Mouse (Mus musculus) T-helper 17 cell (primary cell): ENCODE data around the gene Hist1h4b.

Experiments
- in situ Hi-C, 2 experiments: fragments of 300-600 bp; cut with MboI, MseI; formaldehyde crosslinking; loops; 1 replicate in 1 of 2; 2 replicates in 1 of 2; pipeline ENCODE4 v1.15.1; 2025; ENCODE audit warnings: high pct_unique_total_duplicates in 2 of 2

Gene Hist1h4b

DNA sequence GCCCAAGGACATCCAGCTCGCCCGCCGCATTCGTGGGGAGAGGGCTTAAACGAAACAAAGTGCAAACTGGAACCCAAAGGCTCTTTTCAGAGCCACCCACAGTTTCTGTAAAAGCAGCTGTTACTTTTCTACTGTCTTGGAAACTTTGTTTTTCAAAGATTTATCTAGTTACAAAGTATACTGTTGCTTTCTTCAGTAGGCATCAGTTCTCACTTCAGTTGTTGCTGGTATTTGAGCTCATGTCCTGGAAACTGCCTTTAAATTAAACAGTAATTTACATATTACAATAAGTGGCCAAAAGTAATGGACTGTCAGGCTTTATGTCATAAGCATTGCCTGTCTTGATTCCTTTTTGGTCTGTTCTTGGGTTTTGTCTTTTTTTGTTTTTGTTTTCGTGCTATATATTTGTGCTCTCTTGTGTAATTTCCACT is 4.1 kb upstream of the Hist1h4b start:
- in situ Hi-C loops, result loop anchor here (10.0 to 25.0 kb wide), 2 partner anchors 308 to 1965 kb away; partner anchors contain the start of genes Hist1h1b (in 2 of the 2), Hist1h2an (in 2 of the 2), Hist1h2bp (in 2 of the 2) and Hist1h3i (in 2 of the 2)

DNA sequence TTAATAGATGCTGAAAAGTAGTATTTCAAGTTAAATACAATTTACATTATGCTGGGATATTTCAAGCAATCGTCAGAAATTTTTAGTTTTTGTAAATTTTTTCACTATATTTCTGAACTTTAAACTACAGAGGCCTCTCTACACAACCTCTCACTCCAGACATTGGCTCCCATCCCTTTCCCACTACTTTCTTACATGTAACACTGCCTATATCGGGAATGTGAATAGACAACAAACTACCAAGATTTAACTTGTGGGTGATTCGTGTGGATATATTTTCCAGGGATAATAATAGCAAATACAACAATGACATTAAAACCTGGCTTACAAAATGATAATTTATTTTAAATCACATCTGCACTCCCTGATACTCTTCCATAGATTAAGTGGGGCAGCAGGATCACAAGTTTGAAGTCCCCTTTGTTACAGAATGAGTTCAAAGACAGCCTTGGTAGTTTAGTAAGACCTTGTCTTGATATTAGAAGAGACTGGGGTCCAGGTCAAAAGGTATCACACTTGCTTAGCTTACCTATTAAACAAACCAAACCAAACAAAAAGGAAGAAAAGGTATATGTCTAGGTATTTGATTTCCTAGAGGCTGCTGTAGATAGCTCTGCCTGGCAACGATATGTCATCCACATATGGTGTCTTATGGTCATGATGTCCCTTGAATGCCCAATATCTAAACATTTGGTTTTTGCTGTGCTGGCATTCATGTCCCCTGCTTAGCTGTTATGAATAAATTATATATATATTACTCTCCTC is 3.3 kb upstream of the Hist1h4b start:
- in situ Hi-C loops, result loop anchor here (10.0 to 25.0 kb wide), 2 partner anchors 309 to 1966 kb away; partner anchors contain the start of genes Hist1h1b (in 2 of the 2), Hist1h2an (in 2 of the 2), Hist1h2bp (in 2 of the 2) and Hist1h3i (in 2 of the 2)

DNA sequence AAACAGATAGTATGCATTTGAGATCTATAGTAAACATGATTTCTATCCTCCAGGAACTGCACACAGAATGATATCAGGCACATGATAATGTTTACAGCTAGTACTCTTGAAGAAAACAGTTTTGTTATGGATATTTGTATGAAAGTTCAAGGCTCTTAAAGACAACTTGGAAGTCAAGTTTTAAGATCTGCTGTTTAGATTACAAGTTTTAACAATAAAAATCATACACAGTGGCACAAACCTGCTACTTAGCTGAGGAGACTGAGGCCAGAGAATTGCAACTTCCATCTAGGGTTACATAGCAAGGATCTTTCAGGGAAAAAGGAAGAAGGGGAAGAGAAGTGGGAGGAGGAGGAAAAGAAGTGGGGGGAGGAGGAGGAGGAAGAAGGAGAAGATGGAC is 1.8 kb upstream of the Hist1h4b start:
- in situ Hi-C loops, result loop anchor here (5.0 to 25.0 kb wide), 3 partner anchors 310 to 1968 kb away; partner anchors contain the start of genes Hist1h1b (in 2 of the 2), Hist1h2an (in 2 of the 2), Hist1h2bp (in 2 of the 2) and Hist1h3i (in 2 of the 2)

DNA sequence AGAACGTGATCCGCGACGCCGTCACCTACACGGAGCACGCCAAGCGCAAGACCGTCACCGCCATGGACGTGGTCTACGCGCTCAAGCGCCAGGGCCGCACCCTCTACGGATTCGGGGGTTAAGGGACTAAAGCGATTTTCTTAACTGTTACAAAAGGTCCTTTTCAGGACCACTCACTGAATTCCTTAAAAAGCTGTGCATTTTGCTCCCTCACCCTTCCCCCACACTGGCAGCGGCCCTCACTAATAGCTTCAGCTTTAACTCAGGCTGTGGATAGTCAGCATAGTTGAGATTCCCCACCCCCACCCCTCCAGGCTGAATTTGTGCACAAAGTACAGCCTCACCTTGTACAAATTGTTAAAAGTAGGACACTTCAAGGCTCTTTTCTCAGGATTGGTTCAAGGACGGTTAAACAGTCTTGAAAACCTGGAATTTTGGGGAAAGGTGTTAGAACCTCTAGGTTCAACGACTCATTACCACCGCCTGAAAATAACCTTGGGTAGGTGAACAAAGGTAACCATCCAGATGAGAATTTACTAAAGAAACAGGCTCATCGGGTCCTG is 479 bp downstream of the Hist1h4b start:
- in situ Hi-C loops, result loop anchor here (5.0 to 25.0 kb wide), 3 partner anchors 312 to 1970 kb away; partner anchors contain the start of genes Hist1h1b (in 2 of the 2), Hist1h2an (in 2 of the 2), Hist1h2bp (in 2 of the 2) and Hist1h3i (in 2 of the 2)

DNA sequence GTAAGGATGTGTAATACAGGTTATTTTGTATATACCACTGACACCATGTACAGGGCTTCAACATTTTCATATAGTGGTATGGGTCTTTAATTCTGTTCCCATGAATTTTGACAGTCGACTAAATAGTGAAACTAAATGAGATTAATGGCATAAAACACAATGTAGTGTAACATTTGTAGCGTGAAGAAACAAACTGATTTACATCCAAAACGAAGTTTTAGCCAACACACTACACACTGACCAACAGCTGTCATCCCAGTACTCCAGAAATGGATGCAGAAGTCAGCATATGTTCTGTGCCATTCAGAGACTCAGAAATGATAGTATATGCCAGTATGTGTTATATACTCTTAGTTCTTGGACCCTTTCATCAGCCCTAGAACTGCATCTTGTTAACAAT is 1.1 kb downstream of the Hist1h4b start:
- in situ Hi-C loops, result loop anchor here (5.0 to 25.0 kb wide), 3 partner anchors 313 to 1971 kb away; partner anchors contain the start of genes Hist1h1b (in 2 of the 2), Hist1h2an (in 2 of the 2), Hist1h2bp (in 2 of the 2) and Hist1h3i (in 2 of the 2)

DNA sequence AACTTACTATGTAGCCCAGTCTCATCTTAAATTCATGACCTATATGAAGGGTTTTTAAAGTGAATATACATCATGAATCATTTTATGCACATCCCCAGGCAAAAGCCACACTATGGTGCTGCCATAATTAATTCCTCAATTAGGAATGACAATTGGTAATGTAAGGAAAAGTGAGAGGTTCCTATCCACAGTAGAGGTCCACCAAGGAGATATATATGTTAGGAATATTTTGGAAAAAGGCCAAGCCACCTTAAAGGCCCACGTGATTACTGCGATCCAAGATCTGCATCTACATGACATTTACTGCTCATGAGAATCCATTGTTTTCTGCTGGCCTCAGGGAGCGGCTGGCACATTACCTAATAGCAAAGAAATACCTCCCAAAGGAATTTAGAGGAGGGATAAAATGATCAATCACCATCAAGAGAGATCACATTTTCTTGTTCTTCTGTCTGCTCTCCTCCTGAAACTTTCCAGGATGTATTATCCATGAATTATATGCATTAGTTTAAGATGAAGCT is 2.5 kb downstream of the Hist1h4b start:
- in situ Hi-C loops, result loop anchor here (5.0 to 25.0 kb wide), 3 partner anchors 315 to 1972 kb away; partner anchors contain the start of genes Hist1h1b (in 2 of the 2), Hist1h2an (in 2 of the 2), Hist1h2bp (in 2 of the 2) and Hist1h3i (in 2 of the 2)

DNA sequence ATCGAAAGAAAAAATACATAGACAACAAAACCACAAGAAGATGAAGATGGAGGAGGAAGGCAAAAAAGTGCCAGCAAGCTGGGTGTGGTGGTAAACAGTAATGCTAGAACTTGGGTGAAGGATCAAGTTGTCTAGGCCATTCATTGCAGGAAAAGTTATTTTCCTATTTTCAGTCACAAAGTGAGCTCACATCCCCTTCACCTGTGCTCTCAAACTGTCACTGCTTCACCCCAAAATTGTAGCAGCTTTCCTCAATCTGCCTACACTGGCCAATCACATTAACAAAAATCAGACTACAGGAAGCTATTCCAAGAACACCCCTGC is 3.1 kb downstream of the Hist1h4b start:
- in situ Hi-C loops, result loop anchor here (5.0 to 25.0 kb wide), 3 partner anchors 315 to 1973 kb away; partner anchors contain the start of genes Hist1h1b (in 2 of the 2), Hist1h2an (in 2 of the 2), Hist1h2bp (in 2 of the 2) and Hist1h3i (in 2 of the 2)

DNA sequence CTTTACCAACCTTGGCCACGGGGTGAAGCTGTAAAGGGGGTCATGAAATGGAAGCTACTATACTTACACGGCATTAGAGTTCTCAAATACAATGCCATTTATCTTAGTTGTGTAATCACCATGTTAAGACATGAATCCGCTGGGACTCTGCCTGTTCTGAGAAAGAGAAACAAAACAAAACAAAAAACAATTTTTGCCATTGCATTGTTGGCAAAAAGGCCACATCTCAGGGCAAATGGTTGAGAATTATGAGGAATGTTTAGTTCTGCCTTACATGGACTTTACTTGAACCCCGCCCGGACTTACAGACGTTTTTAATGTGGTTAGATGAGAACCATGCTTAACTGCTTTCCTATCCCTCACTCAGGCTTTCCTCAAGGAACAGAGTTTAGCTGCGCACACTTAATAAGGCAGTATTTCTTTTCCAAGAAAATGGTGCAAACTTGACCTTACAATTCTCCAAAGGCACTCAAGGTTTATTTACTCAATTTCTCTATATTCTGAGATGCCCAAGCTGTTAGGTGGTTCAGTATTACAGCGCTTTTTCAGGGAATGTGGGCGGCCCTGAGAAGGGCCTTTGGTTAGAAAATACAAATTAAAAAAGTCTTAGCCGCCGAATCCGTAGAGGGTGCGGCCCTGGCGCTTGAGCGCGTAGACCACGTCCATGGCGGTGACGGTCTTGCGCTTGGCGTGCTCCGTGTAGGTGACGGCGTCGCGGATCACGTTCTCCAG is 3.6 kb downstream of the Hist1h4b start:
- in situ Hi-C loops, result loop anchor here (25.0 kb wide), 1 partner anchor 1973 kb away; the partner anchor contains the start of genes Hist1h1b (in 2 of the 2), Hist1h2an (in 2 of the 2), Hist1h2bp (in 2 of the 2) and Hist1h3i (in 2 of the 2)

DNA sequence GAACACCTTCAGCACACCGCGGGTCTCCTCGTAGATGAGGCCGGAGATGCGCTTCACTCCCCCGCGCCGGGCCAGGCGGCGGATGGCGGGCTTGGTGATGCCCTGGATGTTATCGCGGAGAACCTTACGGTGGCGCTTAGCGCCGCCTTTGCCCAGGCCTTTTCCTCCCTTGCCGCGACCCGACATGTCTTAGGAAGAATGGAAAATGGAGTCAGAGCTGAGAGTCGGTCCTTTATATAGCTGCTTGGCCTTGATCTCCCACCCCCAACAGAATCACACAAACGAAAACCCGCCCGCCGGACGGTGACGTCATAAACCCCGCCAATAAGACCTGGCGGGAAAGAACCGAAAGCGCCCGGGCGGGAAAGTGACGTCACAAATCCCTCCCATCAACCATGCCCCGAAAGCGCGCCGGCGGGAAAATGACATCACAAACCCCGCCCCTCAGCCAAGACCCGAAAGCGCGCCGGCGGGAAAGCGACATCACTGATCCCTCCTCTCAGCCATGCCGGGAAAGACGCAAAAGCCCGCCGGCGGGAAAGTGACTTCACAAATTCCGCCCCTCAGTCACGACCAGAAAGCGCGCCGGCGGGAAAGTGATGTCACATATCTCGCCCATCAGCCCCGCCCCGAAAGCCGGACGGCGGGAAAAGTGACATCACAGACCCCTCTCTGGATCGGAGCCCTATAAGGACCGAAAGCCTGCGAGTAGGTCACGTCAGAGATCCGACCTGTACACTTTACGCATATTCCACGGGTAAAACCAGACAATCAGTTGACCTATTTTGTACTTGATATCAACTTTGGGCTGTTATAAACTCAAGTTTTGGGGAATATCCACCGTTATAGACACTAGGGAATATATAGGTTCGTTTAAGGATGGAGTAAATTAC is 4.4 kb downstream of the Hist1h4b start, which contains the start of gene Hist1h4a:
Hist1h4a (minus strand) TSS at position 259 of the 893 bp plus-strand sequence.
- in situ Hi-C loops, result loop anchor here (25.0 kb wide), 1 partner anchor 1974 kb away; the partner anchor contains the start of genes Hist1h1b (in 2 of the 2), Hist1h2an (in 2 of the 2), Hist1h2bp (in 2 of the 2) and Hist1h3i (in 2 of the 2)

DNA sequence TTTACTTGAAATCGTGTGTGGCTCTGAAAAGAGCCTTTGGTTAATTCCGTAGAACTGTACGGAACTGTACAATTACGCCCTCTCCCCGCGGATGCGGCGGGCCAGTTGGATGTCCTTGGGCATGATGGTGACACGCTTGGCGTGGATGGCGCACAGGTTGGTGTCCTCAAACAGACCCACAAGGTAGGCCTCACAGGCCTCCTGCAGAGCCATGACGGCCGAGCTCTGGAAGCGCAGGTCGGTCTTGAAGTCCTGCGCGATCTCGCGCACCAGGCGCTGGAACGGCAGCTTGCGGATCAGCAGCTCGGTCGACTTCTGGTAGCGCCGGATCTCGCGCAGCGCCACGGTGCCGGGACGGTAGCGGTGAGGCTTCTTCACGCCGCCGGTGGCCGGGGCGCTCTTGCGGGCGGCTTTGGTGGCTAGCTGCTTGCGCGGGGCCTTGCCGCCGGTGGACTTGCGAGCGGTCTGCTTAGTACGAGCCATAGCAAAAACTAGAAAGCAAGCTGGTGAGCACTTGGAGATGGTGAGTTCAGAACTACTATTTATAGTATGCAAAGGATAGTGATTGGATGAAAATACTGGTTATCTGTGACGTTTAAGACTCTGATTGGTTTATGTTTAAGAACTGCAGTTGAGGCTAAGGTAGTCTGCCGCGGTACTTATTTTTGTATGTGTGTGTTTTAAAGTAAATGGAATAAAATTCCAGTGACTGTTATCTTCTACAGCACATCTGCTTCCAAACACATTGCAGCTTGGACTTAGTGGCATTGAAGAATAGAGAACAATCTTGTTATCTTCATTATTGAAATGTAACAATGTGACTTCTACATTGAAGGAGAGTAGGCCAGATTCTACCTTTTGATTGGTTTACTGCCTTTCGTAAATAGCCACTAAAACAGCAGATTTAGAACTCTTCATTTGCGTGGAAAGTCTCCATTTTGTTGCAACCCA is 5.3 kb downstream of the Hist1h4b start, which contains the start of gene Hist1h3a:
Hist1h3a (minus strand) TSS at position 516 of the 951 bp plus-strand sequence.
- in situ Hi-C loops, result loop anchor here (25.0 kb wide), 1 partner anchor 1975 kb away; the partner anchor contains the start of genes Hist1h1b (in 2 of the 2), Hist1h2an (in 2 of the 2), Hist1h2bp (in 2 of the 2) and Hist1h3i (in 2 of the 2)

DNA sequence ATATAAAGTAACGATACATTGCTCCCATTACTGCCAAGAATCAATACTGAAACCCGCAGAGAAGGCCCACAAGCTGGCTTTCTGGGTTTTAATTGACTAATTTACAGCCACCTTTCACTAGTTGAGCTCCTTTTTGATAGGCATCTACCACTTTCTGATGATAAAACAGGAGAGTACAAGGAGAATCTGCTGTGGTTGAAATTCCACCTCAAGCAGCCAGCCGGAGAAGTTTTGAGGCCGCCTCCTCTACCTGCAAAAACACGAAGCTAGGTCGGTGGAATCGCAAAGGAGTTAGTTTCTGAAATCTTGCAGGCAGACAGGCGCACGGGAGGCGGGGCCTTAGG is 6.4 kb downstream of the Hist1h4b start:
- in situ Hi-C loops, result loop anchor here (25.0 kb wide), 1 partner anchor 1976 kb away; the partner anchor contains the start of genes Hist1h1b (in 2 of the 2), Hist1h2an (in 2 of the 2), Hist1h2bp (in 2 of the 2) and Hist1h3i (in 2 of the 2)

DNA sequence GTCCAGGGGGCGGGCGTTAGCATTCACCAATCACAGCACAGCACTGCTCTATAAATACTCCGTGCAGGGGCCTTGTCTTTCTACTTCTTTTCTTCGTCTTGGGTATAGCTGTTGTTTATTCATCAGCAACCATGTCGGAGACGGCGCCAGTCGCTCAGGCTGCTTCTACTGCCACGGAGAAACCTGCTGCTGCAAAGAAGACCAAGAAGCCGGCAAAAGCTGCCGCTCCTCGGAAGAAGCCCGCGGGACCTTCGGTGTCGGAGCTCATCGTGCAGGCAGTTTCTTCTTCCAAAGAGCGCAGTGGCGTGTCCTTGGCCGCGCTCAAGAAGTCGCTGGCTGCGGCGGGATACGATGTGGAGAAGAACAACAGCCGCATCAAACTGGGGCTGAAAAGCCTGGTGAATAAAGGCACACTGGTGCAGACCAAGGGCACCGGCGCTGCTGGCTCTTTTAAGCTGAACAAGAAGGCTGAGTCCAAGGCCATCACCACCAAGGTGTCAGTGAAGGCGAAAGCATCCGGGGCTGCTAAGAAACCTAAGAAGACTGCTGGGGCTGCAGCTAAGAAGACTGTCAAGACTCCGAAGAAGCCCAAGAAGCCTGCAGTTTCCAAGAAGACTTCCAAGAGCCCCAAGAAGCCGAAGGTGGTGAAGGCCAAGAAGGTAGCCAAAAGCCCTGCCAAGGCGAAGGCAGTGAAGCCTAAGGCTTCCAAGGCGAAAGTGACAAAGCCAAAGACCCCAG is 6.9 kb downstream of the Hist1h4b start, which contains the start of gene Hist1h1a:
Hist1h1a (plus strand) TSS at position 81 of the 738 bp plus-strand sequence.
- in situ Hi-C loops, result loop anchor here (25.0 kb wide), 1 partner anchor 1976 kb away; the partner anchor contains the start of genes Hist1h1b (in 2 of the 2), Hist1h2an (in 2 of the 2), Hist1h2bp (in 2 of the 2) and Hist1h3i (in 2 of the 2)

DNA sequence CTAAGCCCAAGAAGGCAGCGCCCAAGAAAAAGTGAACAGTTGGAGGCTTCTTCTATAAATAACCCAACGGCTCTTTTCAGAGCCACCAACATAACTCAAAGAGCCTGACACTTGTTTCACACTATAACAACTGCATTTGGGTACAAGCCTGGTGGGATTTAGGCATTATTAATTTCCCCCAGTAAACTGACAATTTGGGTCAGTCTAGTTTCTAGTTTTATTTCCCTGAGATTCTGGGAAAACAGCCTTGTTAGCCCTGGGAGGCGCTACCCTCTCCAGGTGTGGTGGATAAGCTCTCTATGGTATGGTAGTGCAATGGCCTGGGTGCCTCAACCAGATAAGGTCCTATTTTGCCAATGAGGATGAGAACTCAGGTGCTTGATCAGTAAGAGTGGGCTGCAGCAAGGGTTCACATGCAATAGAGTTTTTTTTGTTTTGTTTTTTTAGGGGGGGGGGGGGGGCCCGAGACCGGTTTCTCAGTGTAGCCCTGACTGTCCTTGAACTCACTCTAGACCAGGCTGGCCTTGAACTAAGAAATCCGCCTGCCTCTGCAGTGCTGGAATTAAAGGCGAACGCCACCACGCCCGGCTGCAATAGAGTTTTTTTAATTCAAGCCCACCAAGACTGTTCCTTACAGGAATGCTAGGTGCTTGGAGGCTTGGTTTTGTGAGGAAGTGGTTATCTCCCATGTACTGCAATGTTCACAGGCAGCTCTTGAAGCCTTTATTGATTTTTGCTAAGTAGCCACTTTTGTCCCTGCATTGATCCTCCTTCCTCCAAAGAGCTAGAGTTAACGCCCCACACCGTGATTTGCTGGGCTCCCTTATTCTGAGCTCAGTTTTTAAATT is 7.7 kb downstream of the Hist1h4b start:
- in situ Hi-C loops, result loop anchor here (25.0 kb wide), 1 partner anchor 1977 kb away; the partner anchor contains the start of genes Hist1h1b (in 2 of the 2), Hist1h2an (in 2 of the 2), Hist1h2bp (in 2 of the 2) and Hist1h3i (in 2 of the 2)

DNA sequence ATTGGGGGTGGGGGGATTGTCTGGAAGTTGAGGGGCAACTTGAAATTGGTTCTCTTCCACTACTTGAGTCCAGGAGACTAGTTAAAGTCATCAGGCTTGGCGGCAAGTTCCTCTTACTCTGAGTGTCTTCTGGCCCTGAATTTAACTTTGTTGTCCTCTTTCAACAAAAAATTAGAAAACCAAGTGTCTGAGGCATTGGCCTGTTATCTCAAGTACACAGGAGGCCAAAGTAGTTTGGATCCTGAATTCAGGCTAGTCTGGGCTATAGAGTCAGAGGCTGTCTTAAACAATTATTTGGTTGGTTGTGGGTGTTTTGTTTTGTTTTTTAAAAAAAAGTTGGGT is 8.3 kb downstream of the Hist1h4b start:
- in situ Hi-C loops, result loop anchor here (25.0 kb wide), 1 partner anchor 1978 kb away; the partner anchor contains the start of genes Hist1h1b (in 2 of the 2), Hist1h2an (in 2 of the 2), Hist1h2bp (in 2 of the 2) and Hist1h3i (in 2 of the 2)

DNA sequence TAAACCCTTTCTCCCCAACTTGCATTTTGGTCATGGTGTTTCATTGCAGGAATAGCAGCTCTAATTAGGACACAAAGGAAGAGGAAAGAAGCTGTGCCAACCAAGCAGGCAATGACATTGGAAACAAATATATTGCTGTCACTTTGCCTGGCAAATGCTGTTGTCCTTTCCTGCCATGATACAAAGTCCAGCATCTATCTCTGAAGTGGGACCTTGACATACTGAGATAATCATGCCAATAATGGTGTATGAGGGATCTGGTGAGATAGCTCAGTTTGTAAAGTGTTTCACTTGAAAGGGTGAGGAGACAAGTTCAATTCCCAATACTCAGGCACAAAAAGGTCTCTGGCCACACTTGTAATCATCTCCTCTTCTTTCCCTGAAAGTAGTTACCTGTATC is 10.0 kb downstream of the Hist1h4b start:
- in situ Hi-C loops, result loop anchor here (25.0 kb wide), 1 partner anchor 1979 kb away; the partner anchor contains the start of genes Hist1h1b (in 2 of the 2), Hist1h2an (in 2 of the 2), Hist1h2bp (in 2 of the 2) and Hist1h3i (in 2 of the 2)
